Mouse (Mus musculus) CD4-positive, CD25-positive, alpha-beta regulatory T cell, adult 4 months (primary cell): ENCODE results near the gene Fbf1. TPM values are rescaled to one million over a fixed set of nuclear protein-coding genes. Genes with fewer than 3 reads are reported as not detected.

Source experiments
- ATAC-seq: one replicate; pipeline ENCODE4 v1.8.0; 2017
- polyA plus RNA-seq, 2 experiments: library from polyadenylated mRNA; unstranded; fragments of 100-300 nt; shearing (Covaris generic); gene quantifications; one replicate each; pipeline ENCODE4 v1.2.1; 2017

The Fbf1 gene
- polyA plus RNA-seq, 2 experiments from 2014 or later, result 2.8 to 5.2 TPM

DNA sequence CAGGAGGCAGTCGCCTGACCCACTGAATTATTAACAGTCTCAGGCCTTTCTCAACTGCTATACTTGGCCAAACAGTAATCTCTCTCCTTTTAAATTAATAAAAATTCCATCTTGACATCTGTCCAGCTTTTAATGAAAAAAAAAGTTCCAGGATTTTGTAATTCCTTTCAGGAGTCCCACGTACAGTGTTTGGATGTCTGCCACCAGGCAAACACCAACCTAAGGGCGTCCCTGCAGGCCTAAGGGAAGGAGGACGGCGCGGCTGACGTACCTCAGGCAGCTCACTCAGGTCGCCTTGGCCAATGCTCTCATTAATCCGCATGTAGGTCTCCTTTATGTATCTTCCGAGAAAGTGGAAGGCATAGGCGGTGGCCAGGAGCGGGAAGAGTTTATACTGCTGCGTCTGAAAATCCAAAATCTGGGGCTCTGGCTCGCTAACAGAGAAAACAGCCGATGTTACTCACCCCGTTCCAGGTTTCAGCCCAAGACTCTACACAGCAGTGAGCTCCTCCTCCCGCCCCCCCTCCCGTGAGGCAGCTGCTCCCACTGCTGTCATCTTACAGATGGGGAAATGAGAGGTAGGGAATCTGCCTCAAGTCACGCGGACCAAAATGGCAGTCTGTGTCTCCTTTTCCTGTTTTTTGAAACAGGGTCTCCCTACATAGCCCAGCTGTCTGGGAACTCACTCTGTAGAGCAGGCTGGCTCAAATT is 10.6 kb upstream of the Fbf1 start:
- no peak for ATAC-seq

- ATAC-seq, result no peak
Measured at GRCm38 (mm10) chr11:116176010-116176409, 8.0 kb upstream of the Fbf1 start.

DNA sequence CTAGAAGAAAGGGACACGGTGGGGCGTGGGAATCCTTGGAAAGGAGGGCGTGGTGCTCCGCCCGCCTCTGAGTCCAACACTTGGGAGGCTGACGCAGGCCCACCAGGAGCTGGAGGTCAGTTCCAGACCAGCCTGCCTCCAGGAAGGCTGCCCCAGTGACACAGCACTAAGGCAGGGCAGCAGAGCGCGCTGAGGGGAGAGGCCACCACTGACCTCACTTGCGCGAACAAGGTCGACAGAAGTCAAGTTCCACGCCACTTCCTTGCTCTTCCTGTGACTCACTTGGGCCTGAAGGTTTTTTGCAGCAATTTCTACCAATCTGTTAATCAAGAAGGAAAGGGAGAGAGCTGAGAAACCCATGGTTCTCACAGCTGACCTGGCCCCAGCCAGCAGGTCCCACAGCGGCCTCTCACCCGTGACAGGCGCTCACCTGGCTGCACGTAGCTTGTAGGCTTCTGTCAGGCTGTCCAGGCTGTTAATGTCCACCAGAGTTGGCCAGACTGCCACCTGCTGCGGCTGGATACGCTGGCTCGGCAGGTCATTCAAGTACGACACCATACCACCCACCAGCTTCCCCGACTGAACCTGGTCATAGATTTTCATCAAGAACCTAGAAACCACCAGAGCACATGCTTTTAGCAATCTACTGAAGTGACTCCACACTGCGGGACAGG is 6.9 kb upstream of the Fbf1 start:
- no peak for ATAC-seq

GRCm38 (mm10) chr11:116171959-116172358 is 4.0 kb upstream of the Fbf1 start:
- ATAC-seq, result no peak

GRCm38 (mm10) chr11:116170003-116170800 is 2.2 kb upstream of the Fbf1 start:
- ATAC-seq, result no peak

DNA sequence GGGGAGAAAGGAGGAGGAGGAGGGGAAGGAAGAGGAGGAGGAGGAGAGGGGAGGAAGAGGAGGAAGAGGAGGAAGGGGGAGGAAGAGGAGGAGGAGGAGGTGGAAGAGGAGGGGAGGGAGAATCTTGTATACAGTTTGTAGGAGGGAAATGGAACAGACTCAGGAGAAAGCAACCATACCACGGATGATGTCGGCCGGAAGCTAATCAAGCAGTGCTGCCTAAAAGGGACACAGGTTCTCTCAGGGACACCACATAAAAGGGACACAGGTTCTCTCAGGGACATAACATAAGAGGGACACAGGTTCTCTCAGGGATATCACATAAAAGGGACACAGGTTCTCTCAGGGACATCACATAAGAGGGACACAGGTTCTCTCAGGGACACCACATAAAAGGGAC is 1.2 kb upstream of the Fbf1 start:
- no peak for ATAC-seq

DNA sequence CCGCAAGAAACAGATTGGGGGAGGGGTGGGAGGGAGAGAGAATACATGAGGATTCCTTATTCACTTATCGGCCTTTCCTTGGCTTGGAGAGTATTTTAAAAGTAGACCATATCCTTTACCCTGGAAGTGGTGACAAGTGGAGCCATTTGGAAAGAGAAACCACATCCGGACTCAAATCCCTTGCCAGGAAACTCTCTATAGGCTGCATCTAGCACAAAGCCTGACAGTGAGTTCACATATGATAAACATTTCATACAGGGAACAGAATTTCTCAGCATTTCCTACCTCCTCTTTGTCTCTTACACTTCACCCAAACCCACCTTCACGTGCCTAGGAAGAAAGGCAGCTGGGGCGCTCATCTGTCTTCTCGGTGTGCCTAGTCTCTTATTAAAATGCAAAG is 734 bp downstream of the Fbf1 start:
- no peak for ATAC-seq

- no peak for ATAC-seq
Measured at GRCm38 (mm10) chr11:116163002-116163401, 5.0 kb downstream of the Fbf1 start.

- ATAC-seq, result no peak
Measured at GRCm38 (mm10) chr11:116162146-116162545, 5.8 kb downstream of the Fbf1 start.

DNA sequence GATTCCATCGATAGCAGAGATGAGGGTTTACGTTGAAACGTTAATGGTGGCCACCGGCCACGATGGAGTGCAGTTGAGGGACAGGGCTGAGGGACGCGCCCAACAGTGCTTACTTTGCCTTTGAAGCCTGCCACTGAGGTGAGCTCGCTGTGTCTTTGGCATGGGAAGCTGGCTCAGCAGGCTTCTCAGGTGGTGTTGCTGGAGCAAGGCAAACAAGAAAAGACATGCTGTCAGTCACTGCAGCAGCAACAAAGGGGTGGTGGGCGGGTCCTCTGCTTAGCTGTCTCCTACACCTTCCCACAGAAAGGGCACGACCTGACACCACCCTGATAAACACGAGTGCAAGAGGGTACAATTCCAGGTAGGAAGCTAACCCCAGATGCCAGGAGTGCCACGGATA is 6.7 kb downstream of the Fbf1 start:
- ATAC-seq, result no peak

GRCm38 (mm10) chr11:116150960-116151359 is 17.0 kb downstream of the Fbf1 start:
- ATAC-seq, result no peak

- ATAC-seq, result no peak
Measured at GRCm38 (mm10) chr11:116149341-116149740, 18.6 kb downstream of the Fbf1 start.

DNA sequence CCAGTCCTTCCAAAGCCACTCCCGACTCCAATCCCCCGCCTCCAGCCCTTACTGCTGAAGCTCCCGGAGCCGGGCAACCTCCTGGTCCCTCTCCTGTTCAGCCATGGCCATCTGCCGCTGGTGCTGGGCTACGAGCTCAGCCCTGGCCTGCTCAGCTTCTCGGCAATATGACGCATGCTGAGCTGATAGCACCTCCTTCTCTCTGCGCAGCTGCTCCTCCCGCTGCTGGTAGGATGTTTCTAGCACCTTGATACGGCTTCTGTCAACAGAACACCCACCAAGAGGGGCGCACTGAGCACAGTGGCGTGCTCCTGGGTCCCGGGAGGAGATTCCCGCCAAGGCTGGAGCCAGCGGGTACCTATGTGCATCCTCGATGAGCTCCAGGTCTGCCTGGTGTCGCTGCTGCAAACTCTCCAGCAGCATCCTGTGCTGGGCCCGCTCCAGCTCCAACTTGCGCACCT is 19.2 kb downstream of the Fbf1 start:
- ATAC-seq, result no peak

DNA sequence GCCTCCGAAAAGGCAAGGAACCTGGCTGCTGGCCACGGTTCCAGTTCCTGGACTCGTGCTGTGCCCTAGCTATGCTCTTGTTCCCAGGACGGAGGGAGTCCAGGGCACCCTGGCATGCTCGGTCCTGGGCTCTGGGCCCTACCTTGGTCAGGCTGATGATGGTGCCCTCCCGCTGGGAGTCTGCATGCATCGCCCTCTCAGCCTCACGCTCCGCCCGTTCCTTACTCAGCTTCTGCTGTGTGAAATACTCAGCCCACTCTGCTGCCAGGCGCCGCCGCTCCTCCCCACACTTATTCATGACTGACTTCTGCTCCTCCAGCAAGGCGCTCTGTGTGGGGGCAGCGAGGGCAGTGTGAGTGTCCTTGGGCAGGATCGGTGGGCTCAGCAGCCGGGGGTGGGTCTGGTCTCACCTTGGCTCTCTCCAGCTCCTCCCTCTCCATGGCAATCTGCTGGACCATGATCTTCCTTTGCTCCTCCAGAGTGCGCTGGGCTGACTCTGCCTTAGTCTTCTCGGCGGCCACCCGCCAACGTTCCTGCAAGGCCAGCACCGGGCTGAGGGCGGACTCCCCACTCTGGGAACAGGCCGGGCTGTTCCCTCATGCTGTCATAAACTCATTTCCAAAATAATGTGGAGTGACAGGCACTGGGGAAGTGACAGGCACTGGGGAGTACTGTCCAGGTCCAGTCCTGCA is 21.5 kb downstream of the Fbf1 start:
- ATAC-seq, result no peak

DNA sequence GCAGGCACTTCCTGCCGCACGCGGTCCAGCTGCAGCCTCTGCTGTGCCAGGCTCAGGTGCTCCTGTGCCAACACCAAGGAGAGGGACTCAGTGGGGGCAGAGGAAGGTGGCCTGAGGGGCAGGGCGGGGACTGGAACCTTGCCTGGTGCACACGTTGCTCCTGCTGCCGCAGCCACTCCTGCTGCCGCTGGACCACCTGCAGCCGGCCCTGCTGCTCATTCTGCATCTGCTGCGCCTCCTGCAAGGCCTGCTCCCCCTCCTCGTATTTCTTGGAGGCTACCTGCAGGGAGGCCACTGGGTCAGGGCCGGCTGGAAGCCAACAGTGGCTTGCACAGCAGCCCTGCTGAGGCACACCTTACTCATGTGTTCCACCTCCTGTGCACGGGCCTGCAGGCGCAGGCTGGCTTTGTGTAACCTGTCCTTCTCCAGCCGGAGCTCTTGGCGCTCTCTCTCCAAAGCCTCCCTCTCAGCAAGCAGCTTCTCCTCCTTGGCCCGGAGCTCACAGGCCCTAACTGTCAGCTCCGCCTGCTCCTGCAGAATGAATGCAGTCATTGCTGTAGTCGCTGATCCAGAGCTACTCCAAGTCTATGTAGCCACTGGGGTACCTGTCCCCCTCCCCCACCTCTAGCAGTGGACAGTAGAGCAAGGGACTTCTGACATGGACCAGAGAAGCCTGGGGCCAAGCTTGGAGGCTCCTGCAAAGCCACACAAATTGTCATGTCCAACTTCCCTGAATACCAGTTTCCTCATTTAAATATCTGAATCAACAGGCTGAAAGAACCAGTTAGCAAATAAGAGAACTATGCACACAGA is 22.3 kb downstream of the Fbf1 start:
- ATAC-seq, result no peak

DNA sequence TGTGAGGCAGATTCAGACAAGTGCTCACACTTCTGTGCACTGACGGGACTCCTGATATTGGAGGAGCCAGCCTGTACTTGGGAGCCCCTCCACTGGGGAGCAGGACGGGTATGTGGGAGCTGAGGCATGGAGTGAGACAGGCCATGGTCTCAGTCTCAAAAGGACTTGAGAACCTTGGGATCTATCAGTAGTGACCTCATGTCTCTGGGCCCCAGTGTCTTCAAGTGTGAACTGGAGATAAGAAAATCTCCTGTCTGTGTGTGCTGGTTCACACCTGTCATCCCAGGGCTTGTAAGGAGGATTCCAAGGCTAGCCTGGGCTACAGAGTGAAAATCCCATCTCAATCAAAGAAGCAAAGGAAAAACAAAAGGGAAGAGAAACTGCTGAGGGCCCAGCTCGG is 24.5 kb downstream of the Fbf1 start:
- no peak for ATAC-seq

GRCm38 (mm10) chr11:116142211-116142991 is 25.6 kb downstream of the Fbf1 start:
- ATAC-seq, result no peak

DNA sequence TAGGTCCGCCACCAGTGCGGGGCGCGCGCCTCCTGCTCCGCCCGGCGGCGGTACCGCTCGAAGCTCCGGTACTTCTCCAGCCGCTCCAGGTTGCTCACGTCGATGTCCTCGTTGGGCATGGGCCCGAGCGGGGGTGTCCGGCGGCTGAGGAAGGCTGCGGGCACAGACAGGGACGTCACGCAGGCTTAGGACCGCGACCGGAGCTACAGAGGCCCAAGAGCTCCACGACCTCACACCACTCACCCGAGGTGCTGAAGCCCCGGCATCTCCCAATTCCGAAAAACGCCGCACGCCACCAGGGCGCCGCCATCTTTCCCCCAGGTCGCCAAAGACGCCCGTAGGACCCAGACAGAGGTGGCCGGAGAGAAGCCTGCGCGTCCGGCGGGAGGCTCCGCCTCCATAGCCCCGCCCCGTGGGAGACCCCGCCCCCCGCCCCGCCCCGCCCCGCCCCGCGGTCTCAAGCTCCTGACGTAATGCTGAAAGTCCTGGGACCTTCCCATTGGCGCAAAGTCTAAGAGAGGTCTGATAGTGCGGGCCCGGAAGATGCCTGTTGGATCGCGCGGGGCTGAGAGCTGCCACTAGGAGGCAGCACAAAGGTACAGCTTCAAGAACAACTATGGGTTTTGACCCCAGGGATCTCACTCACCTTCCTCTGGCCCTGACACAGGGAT is 29.4 kb downstream of the Fbf1 start, which contains the start of gene Mrpl38:
Gene Mrpl38, minus strand, starts transcription at position 401 of the 671 bp plus-strand sequence.
- ATAC-seq, result peak; percentile 97

DNA sequence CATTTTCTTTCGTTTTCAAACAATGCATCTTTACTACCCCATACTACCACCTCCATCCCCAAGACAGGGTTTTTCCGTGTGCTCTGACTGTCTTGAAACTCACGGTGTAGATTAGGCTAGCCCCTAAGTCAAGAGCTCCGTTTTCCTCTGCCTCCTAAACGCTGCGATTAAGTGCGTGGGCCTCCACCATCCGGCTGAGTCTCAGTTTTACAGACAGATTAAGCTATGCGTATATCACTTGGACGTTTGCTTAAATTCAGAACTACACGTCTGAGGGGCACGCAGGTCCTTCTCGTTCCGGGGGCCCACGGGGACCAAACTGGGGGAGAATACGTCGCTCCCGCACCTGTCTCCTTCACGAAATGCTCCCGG is 29.9 kb downstream of the Fbf1 start:
- peak; percentile 25 for ATAC-seq

DNA sequence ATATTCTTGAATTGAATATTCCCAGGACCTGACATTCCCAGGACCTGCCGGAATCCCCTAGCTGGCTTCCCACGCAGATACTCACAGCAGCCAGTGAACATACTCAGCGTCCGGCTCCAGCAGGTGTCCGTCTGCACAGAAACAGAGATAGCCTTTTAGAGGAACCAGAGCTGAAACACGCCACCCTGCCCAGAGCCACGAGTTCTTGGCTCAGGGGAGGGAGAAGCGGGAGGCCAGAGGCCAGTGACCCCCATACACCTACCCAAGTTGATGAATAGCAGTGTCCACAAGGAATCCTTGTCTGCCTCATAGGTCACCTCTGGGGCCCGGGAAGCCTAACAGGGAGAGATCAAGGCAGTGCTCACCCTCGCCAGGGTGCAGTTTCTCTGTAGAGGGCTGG is 33.8 kb downstream of the Fbf1 start:
- no peak for ATAC-seq

GRCm38 (mm10) chr11:116133497-116133896 is 34.5 kb downstream of the Fbf1 start:
- no peak for ATAC-seq
